Mouse (Mus musculus) liver, embryonic 14.5 days (tissue): ENCODE measurements around the gene Bcl7c.
A peak's percentile ranks its signal among the peaks of the same experiment; 100 is the strongest.

Experiments used
- CTCF ChIP-seq: IDR thresholded peaks from 2 replicates; pipeline ENCODE4 v1.5.1; 2016; ENCODE audit warnings: antibody characterized with exemption, low read depth, control low read depth
- EP300 ChIP-seq: IDR thresholded peaks from 2 replicates; pipeline ENCODE4 v1.6.1; 2016; ENCODE audit warnings: antibody characterized with exemption, low read depth

DNA sequence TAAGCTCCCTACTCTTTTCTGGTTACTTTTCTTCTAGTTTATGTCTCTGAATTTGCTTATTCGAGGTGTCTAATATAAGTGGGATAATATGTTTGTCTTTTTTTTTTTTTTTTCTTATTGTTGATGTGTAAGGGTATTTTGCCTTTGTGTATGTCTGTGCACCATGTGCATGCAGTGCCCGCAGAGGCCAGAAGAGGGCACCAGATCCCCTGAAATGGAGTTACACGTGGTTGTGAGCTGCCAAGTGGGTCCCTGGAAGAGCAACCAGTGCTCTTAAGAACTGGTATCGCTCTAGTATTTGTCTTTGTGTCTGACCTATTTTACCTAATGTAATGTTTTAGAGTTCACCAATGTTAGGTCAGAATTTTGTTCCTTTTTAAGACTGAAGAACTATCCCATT, 51.8 kb downstream of the Bcl7c start:
- peak; percentile 92 for TF ChIP-seq CTCF
- TF ChIP-seq EP300: no peak
